Mouse (Mus musculus): ENCODE results near the gene Tmem120b. TPM values are rescaled to one million over a fixed set of nuclear protein-coding genes. Genes with fewer than 3 reads are reported as not detected.

The Tmem120b gene
- total RNA-seq, 2 experiments from 2014 or later, result 25.0 to 28.6 TPM

- peak; percentile 73 for DNase-seq
Measured at GRCm38 (mm10) chr5:123138230-123138911, 70.2 kb downstream of the Tmem120b start.

GRCm38 (mm10) chr5:123138953-123139721 is 70.9 kb downstream of the Tmem120b start:
- DNase-seq, result peak; percentile 88
- intact Hi-C loops (cut with DNase I), result no loop called here

More at GRCm38 (mm10) chr5:123138230-123138911, 70.2 kb downstream of the Tmem120b start:
- intact Hi-C loops (cut with DNase I), result no loop called here

- DNase-seq, result no peak
- intact Hi-C loops (cut with DNase I), result no loop called here
Measured at GRCm38 (mm10) chr5:123139722-123140627, 71.8 kb downstream of the Tmem120b start.

GRCm38 (mm10) chr5:123140694-123141554 is 72.7 kb downstream of the Tmem120b start:
- DNase-seq, result peak; percentile 94
- intact Hi-C loops (cut with DNase I), result no loop called here

GRCm38 (mm10) chr5:123141555-123142160 is 73.4 kb downstream of the Tmem120b start:
- intact Hi-C loops (cut with DNase I), result no loop called here
- DNase-seq, result peak; percentile 66

GRCm38 (mm10) chr5:123142161-123143157 is 74.2 kb downstream of the Tmem120b start, which contains the start of gene Setd1b:
TSS of gene Setd1b (plus strand) at chr5:123142193.
- intact Hi-C loops (cut with DNase I), result no loop called here

GRCm38 (mm10) chr5:123143251-123143970 is 75.2 kb downstream of the Tmem120b start:
- intact Hi-C loops (cut with DNase I), result no loop called here
- DNase-seq, result no peak

More at GRCm38 (mm10) chr5:123142161-123143157, 74.2 kb downstream of the Tmem120b start, which contains the start of gene Setd1b:
- no peak for DNase-seq

GRCm38 (mm10) chr5:123143971-123144745 is 75.9 kb downstream of the Tmem120b start:
- intact Hi-C loops (cut with DNase I), result no loop called here
- DNase-seq, result no peak

GRCm38 (mm10) chr5:123144746-123145590 is 76.8 kb downstream of the Tmem120b start:
- intact Hi-C loops (cut with DNase I), result no loop called here
- DNase-seq, result no peak

- intact Hi-C loops (cut with DNase I), result no loop called here
- no peak for DNase-seq
Measured at GRCm38 (mm10) chr5:123146357-123146756, 78.1 kb downstream of the Tmem120b start.

- intact Hi-C loops (cut with DNase I), result no loop called here
- no peak for DNase-seq
Measured at GRCm38 (mm10) chr5:123147569-123147968, 79.4 kb downstream of the Tmem120b start.

GRCm38 (mm10) chr5:123148073-123148722 is 80.0 kb downstream of the Tmem120b start:
- intact Hi-C loops (cut with DNase I), result no loop called here
- DNase-seq, result no peak

- peak; percentile 94 for DNase-seq
- intact Hi-C loops (cut with DNase I), result no loop called here
Measured at GRCm38 (mm10) chr5:123149451-123150400, 81.5 kb downstream of the Tmem120b start.

GRCm38 (mm10) chr5:123150641-123151040 is 82.4 kb downstream of the Tmem120b start:
- intact Hi-C loops (cut with DNase I), result no loop called here
- no peak for DNase-seq
